Mouse (Mus musculus): ENCODE measurements around the gene Adpgk. TPM values are rescaled to one million over a fixed set of nuclear protein-coding genes. Genes with fewer than 3 reads are reported as not detected.
A peak's percentile ranks its signal among the peaks of the same experiment; 100 is the strongest.

Adpgk gene
- total and polyA plus RNA-seq, 2 experiments from 2014 or later: 19.5 to 26.7 TPM

DNA sequence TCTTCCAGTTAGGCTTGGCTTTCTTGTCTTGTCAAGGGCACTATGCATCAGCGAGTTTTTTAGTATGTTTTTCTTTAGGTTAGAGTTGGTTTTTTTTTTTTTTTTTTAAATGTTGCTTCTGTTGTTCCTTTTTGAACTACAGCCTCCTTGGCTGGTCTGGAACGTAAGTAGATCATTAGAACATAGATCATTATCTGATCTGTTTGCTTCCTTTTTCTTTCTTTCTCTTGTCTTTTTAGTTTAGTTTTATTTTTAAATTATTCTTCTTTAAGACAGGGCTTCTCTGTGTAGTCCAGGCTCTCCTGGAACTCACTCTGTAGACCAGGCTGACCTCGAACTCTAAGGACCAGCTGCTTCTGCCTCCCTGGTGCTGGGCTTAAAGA, 1.1 kb downstream of the Adpgk start:
- Histone ChIP-seq H3K27ac (ENCODE audit: low read depth, low read length) (no peak overlapping the region), H3K4me3 (ENCODE audit: low read depth, low read length) (peak overlapping the region; percentile 89), H3K9ac (replicated peaks; ENCODE audit: low read length, poor library complexity, severe bottlenecking) (0 out of 2 replicates have a peak overlapping the region, but pooled peaks have one; percentile 13), H3K27me3 (ENCODE audit: insufficient read depth, low read length) (no peaks in the 10 kb centered on the region), H3K36me3 (ENCODE audit: insufficient read depth, low read length) (peaks cover 2% of the 10 kb centered on the region; the same call in 1 of the 2 replicates), H3K4me2 (ENCODE audit: low read depth, low read length, poor library complexity, severe bottlenecking) (peak overlapping the region; percentile 70), H3K9me3 (ENCODE audit: low read length) (no peaks in the 10 kb centered on the region), H3K4me1 (ENCODE audit: insufficient read depth, low read length) (peaks cover 6% of the 10 kb centered on the region; the same call in 1 of the 2 replicates)
- no peak for TF ChIP-seq CTCF (IDR thresholded peaks at IDR 0.05)
- ATAC-seq (ENCODE audit: low FRiP score): no peak
- 50% methylated on average over 3 of the region's 3 CpGs for WGBS
- no peak for DNase-seq (ENCODE audit: low spot score)

GRCm38 (mm10) chr9:59296419-59296818, 5.1 kb downstream of the Adpgk start:
- DNase-seq (ENCODE audit: low spot score) (no peak), ATAC-seq (ENCODE audit: low FRiP score) (no peak)
- no peaks in the 10 kb centered on the region for H3K9me3 ChIP-seq (ENCODE audit: low read length)
- no peak for TF ChIP-seq CTCF (IDR thresholded peaks at IDR 0.05)
- no peak overlapping the region for H3K27ac ChIP-seq (ENCODE audit: low read depth, low read length)
- H3K9ac ChIP-seq (replicated peaks; ENCODE audit: low read length, poor library complexity, severe bottlenecking): no peak overlapping the region
- WGBS: 84% methylated on average over 2 of the region's 2 CpGs
- H3K4me3 ChIP-seq (ENCODE audit: low read depth, low read length): no peak overlapping the region
- H3K36me3 ChIP-seq (ENCODE audit: insufficient read depth, low read length): peaks cover 15% of the 10 kb centered on the region
- H3K27me3 ChIP-seq (ENCODE audit: insufficient read depth, low read length): no peaks in the 10 kb centered on the region
- peaks cover 6% of the 10 kb centered on the region; the same call in 1 of the 2 replicates for H3K4me1 ChIP-seq (ENCODE audit: insufficient read depth, low read length)
- H3K4me2 ChIP-seq (ENCODE audit: low read depth, low read length, poor library complexity, severe bottlenecking): no peak overlapping the region

DNA sequence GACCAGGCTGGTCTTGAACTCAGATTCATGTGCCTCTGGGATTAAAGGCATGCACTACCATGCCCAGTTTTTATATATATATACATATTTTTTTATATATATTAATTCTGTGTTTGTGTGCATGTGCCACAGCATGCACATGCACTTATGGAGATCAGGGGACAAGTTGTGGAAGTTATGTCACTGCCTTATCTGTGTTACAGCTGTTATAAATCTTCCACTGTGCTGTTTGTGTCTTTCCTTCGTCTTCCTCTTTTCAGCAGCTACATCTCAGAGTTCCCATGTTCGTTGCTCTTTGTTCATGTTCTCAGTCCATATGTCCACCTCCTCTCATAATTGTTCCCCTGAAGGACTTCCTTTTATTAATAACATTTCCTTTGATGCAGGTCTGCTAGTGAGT, 16.5 kb downstream of the Adpgk start:
- TF ChIP-seq CTCF (IDR thresholded peaks at IDR 0.05): no peak
- WGBS: 86% methylated on average over 2 of the region's 2 CpGs
- no peaks in the 10 kb centered on the region for H3K27me3 ChIP-seq (ENCODE audit: insufficient read depth, low read length)

GRCm38 (mm10) chr9:59310582-59311283, 19.4 kb downstream of the Adpgk start:
- TF ChIP-seq CTCF (IDR thresholded peaks at IDR 0.05): no peak
- DNase-seq (ENCODE audit: low spot score): no peak
- Histone ChIP-seq H3K27me3 (ENCODE audit: insufficient read depth, low read length) (no peaks in the 10 kb centered on the region), H3K4me3 (ENCODE audit: low read depth, low read length) (no peak overlapping the region), H3K9me3 (ENCODE audit: low read length) (no peaks in the 10 kb centered on the region), H3K9ac (replicated peaks; ENCODE audit: low read length, poor library complexity, severe bottlenecking) (no peak overlapping the region), H3K4me1 (ENCODE audit: insufficient read depth, low read length) (no peaks in the 10 kb centered on the region), H3K4me2 (ENCODE audit: low read depth, low read length, poor library complexity, severe bottlenecking) (no peak overlapping the region), H3K27ac (ENCODE audit: low read depth, low read length) (no peak overlapping the region), H3K36me3 (ENCODE audit: insufficient read depth, low read length) (peaks cover 46% of the 10 kb centered on the region)
- ATAC-seq (ENCODE audit: low FRiP score): no peak
- WGBS: 92% methylated on average over 8 of the region's 8 CpGs

More for the DNA sequence above, 16.5 kb downstream of the Adpgk start:
- H3K9ac ChIP-seq (replicated peaks; ENCODE audit: low read length, poor library complexity, severe bottlenecking): no peak overlapping the region
- H3K36me3 ChIP-seq (ENCODE audit: insufficient read depth, low read length): peaks cover 23% of the 10 kb centered on the region
- H3K4me1 ChIP-seq (ENCODE audit: insufficient read depth, low read length): no peaks in the 10 kb centered on the region
- H3K4me3 ChIP-seq (ENCODE audit: low read depth, low read length): no peak overlapping the region
- DNase-seq (ENCODE audit: low spot score) (no peak), ATAC-seq (ENCODE audit: low FRiP score) (no peak)
- no peaks in the 10 kb centered on the region for H3K9me3 ChIP-seq (ENCODE audit: low read length)
- no peak overlapping the region for H3K4me2 ChIP-seq (ENCODE audit: low read depth, low read length, poor library complexity, severe bottlenecking)
- no peak overlapping the region for H3K27ac ChIP-seq (ENCODE audit: low read depth, low read length)

DNA sequence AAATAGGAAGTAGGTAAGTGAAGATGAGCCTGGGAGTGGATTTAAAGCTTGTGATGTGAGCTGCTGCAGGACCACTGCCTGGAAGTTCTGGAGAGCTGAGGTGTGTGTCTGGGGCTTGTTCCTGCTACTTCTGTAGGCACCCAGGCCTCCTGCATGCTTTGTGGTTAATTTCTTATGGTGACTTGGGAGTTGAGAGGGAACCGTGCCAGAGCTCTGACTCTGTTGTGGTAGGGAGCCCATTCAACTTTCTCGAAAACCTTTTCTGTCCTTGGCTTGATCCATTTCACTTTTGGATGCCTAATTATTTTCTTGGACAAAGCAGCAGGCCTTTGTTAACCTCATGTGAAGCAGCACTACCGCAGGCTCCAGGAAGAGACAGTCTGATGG, 19.9 kb downstream of the Adpgk start:
- Histone ChIP-seq H3K4me3 (ENCODE audit: low read depth, low read length) (no peak overlapping the region), H3K9ac (replicated peaks; ENCODE audit: low read length, poor library complexity, severe bottlenecking) (no peak overlapping the region; the same call in 1 of the 2 replicates), H3K27me3 (ENCODE audit: insufficient read depth, low read length) (no peaks in the 10 kb centered on the region), H3K9me3 (ENCODE audit: low read length) (no peaks in the 10 kb centered on the region), H3K27ac (ENCODE audit: low read depth, low read length) (no peak overlapping the region), H3K4me1 (ENCODE audit: insufficient read depth, low read length) (no peaks in the 10 kb centered on the region), H3K4me2 (ENCODE audit: low read depth, low read length, poor library complexity, severe bottlenecking) (no peak overlapping the region), H3K36me3 (ENCODE audit: insufficient read depth, low read length) (peaks cover 47% of the 10 kb centered on the region)
- 66% methylated on average over 3 of the region's 3 CpGs for WGBS
- no peak for ATAC-seq (ENCODE audit: low FRiP score)
- DNase-seq (ENCODE audit: low spot score): no peak
- no peak for TF ChIP-seq CTCF (IDR thresholded peaks at IDR 0.05)

DNA sequence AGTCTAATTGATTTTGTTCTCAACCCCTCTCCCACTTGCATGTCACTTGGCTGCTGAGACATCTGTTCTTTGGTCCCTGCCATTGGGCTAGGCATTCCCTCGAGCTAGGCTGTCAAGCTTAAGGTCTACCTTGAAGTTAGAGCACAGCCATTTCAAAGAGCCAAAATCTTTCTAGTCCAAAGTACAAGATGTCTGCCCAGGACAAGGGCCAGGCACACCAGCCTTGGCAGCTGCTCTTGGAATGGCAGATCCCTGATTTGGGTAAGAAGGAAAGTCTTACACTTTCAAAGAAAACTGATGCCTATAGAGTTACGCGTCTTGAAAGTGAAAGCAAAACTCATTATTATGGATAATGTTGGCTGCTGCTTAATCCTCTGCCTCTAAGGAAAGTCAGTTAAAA, 24.8 kb downstream of the Adpgk start:
- Histone ChIP-seq H3K4me3 (ENCODE audit: low read depth, low read length) (no peak overlapping the region), H3K9ac (replicated peaks; ENCODE audit: low read length, poor library complexity, severe bottlenecking) (no peak overlapping the region), H3K9me3 (ENCODE audit: low read length) (no peaks in the 10 kb centered on the region), H3K4me2 (ENCODE audit: low read depth, low read length, poor library complexity, severe bottlenecking) (no peak overlapping the region), H3K27me3 (ENCODE audit: insufficient read depth, low read length) (no peaks in the 10 kb centered on the region), H3K27ac (ENCODE audit: low read depth, low read length) (no peak overlapping the region), H3K36me3 (ENCODE audit: insufficient read depth, low read length) (peaks cover 40% of the 10 kb centered on the region), H3K4me1 (ENCODE audit: insufficient read depth, low read length) (no peaks in the 10 kb centered on the region)
- TF ChIP-seq CTCF (IDR thresholded peaks at IDR 0.05): no peak
- ATAC-seq (ENCODE audit: low FRiP score) (no peak), DNase-seq (ENCODE audit: low spot score) (no peak)
- 86% methylated on average over 3 of the region's 3 CpGs for WGBS

All from midbrain, postnatal 0 days (tissue).